Mouse (Mus musculus) ES-E14 (cell line): ENCODE measurements around the gene Lbp. TPM values are rescaled to one million over a fixed set of nuclear protein-coding genes. Genes with fewer than 3 reads are reported as not detected.

ENCODE experiments used
- DNase-seq: peaks from one replicate; pipeline ENCODE4 v3.0.0-alpha.2; 2013; ENCODE audit warnings: low read depth, low spot score
- H3K27ac ChIP-seq: 2 replicates; pipeline ENCODE4 v1.5.1; 2012; ENCODE audit warnings: low read depth, mild to moderate bottlenecking, low read length, moderate library complexity, mixed read lengths; ENCODE audit not compliant: poor library complexity, insufficient read depth, severe bottlenecking
- H3K36me3 ChIP-seq: 2 replicates; pipeline ENCODE4 v1.6.1; 2012; ENCODE audit warnings: mild to moderate bottlenecking, low read length, moderate library complexity, mixed read lengths; ENCODE audit not compliant: control insufficient read depth, poor library complexity, insufficient read depth, severe bottlenecking
- H3K4me1 ChIP-seq, 2 experiments: fragments of 150-350 bp in 1 of 2; sonication (generic) in 1 of 2; 2 replicates each; pipeline ENCODE4 v1.6.1; 2012; ENCODE audit warnings: low read length in 2 of 2, mild to moderate bottlenecking in 1 of 2, mixed read lengths in 1 of 2; ENCODE audit not compliant: control insufficient read depth in 2 of 2, insufficient read depth in 2 of 2, poor library complexity in 1 of 2
- H3K4me3 ChIP-seq, 2 experiments: fragments of 150-350 bp in 1 of 2; sonication (generic) in 1 of 2; 2 replicates each; pipeline ENCODE4 v1.5.1; 2012; ENCODE audit warnings: low read length in 2 of 2, low read depth in 1 of 2, mild to moderate bottlenecking in 1 of 2, mixed read lengths in 1 of 2; ENCODE audit not compliant: insufficient read depth in 1 of 2, poor library complexity in 1 of 2, severe bottlenecking in 1 of 2
- H3K9ac ChIP-seq: 2 replicates; pipeline ENCODE4 v1.6.1; 2012; ENCODE audit warnings: low read depth, mild to moderate bottlenecking, low read length, mixed read lengths; ENCODE audit not compliant: poor library complexity, insufficient read depth, severe bottlenecking
- H3K9me3 ChIP-seq: fragments of 150-350 bp; sonication (generic); 2 replicates; pipeline ENCODE4 v1.6.1; 2012; ENCODE audit warnings: low read depth, mild to moderate bottlenecking, low read length; ENCODE audit not compliant: control insufficient read depth, insufficient read depth
- CHD2 ChIP-seq: IDR thresholded peaks from 2 replicates; pipeline ENCODE4 v1.6.1; 2014; ENCODE audit warnings: mild to moderate bottlenecking, low read depth, low read length, inconsistent platforms
- HCFC1 ChIP-seq: IDR thresholded peaks from 2 replicates; pipeline ENCODE4 v1.6.1; 2012; ENCODE audit warnings: low read length, inconsistent platforms, borderline replicate concordance; ENCODE audit not compliant: insufficient read depth
- MAFK ChIP-seq: IDR thresholded peaks from 2 replicates; pipeline ENCODE4 v1.6.1; 2014; ENCODE audit warnings: mild to moderate bottlenecking, low read depth, low read length, inconsistent platforms; ENCODE audit not compliant: insufficient read depth
- ZC3H11A ChIP-seq: IDR thresholded peaks from 2 replicates; pipeline ENCODE4 v1.6.1; 2012; ENCODE audit warnings: low read depth, mild to moderate bottlenecking, inconsistent platforms, low read length, borderline replicate concordance
- ZNF384 ChIP-seq: IDR thresholded peaks from 2 replicates; pipeline ENCODE4 v1.6.1; 2012; ENCODE audit warnings: low read depth, low read length, inconsistent platforms
- in situ Hi-C, 2 experiments: fragments of 600-800 bp; cut with MboI; formaldehyde crosslinking; loops; one replicate each; pipeline ENCODE4 v1.15.1; 2025; ENCODE audit warnings: low sequenced_read_pairs in 2 of 2, inconsistent platforms in 1 of 2; ENCODE audit not compliant: unreplicated experiment in 2 of 2
- total RNA-seq: library from RNA; depleted of rRNA; stranded (reverse); fragments of 300-350 nt; gene quantifications from 2 replicates; pipeline ENCODE4 v1.2.3, GENCODE M21; 2012

The Lbp gene
- total RNA-seq, 1 experiment, result 0.18 TPM

DNA sequence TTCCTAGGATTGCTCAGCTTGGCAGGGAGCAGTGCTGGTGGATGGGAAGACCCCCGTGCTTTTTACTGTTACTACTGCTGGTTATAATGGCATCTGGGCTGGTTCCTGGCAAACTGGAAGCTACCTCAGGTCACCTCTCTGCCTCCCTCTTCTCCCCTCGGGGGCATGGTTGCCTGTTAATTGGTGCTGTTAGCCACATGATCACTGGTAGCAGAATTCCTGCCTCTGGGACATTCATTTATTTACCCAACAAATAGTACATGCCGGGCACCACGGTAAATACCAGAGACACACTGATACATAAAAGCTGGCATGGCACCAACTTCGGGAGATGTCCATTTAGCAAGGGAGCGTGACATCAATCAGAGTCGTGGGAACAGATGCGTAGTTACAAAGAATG is 46.8 kb upstream of the Lbp start:
- Histone ChIP-seq H3K4me1 (peaks cover 3 to 8% of the 10 kb centered on the region in 2 experiments; a peak in 2 of 4 replicates), H3K9ac (no peak overlapping the region), H3K36me3 (no peaks in the 10 kb centered on the region), H3K4me3 (no peak overlapping the region), H3K27ac (no peak overlapping the region), H3K9me3 (no peaks in the 10 kb centered on the region)
- DNase-seq, result no peak
- in situ Hi-C loops, result no loop called here
- no peak for TF ChIP-seq ZNF384
- no peak for TF ChIP-seq CHD2
- no peak for TF ChIP-seq HCFC1
- TF ChIP-seq MAFK, result no peak
- TF ChIP-seq ZC3H11A, result no peak

DNA sequence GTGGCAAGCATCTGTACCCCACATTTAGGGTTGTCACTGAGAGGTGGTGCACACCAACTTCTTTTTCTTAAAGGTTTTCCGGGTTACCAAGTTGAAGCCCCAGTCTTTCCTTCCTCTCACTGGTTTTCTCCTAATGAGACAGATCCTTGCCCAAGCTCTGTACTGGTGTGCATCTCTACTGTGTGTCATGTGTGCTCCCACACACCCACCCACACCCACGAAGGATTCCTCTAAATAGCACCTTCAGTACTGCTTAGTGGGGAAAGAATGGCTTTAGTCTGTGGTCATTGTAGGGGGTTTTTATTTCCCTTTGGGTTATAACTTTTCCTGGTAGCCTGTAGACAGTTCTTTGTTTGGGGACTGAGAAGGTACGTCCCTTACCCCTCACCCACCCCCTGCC is 41.4 kb upstream of the Lbp start:
- no peak overlapping the region for H3K4me3 ChIP-seq
- TF ChIP-seq ZC3H11A, result no peak
- TF ChIP-seq ZNF384, result no peak
- TF ChIP-seq HCFC1, result no peak
- TF ChIP-seq MAFK, result no peak
- no peak for TF ChIP-seq CHD2
- no peak overlapping the region for H3K27ac ChIP-seq
- H3K4me1 ChIP-seq, result no peaks in the 10 kb centered on the region
- in situ Hi-C loops, result no loop called here
- no peak overlapping the region for H3K9ac ChIP-seq
- DNase-seq, result no peak
- no peaks in the 10 kb centered on the region for H3K9me3 ChIP-seq
- no peaks in the 10 kb centered on the region for H3K36me3 ChIP-seq

DNA sequence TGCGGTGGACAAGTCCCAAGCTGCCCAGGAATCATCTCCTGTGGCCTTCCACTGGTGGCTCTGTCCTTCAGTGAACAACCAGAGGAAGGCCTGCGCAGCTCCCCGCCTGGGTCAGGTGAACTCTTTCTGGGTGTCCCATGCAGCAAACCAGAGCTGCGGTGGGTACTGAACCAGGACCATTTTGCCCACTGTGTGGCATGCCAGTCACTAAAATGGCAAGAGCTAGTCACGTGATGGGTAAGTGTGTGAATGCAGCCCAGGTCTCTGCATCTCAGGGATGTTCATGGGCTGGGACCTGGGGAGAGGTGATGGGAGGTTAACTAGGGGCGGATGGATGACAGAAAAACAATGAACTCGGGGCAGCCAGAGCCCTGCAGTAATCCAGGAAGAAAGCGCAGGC is 36.3 kb upstream of the Lbp start:
- no peak overlapping the region for H3K4me3 ChIP-seq
- H3K9me3 ChIP-seq, result no peaks in the 10 kb centered on the region
- H3K4me1 ChIP-seq, result no peaks in the 10 kb centered on the region
- in situ Hi-C loops, result no loop called here
- no peak for TF ChIP-seq CHD2
- no peak for TF ChIP-seq ZNF384
- no peak for TF ChIP-seq MAFK
- no peak for TF ChIP-seq ZC3H11A
- no peak for TF ChIP-seq HCFC1
- H3K27ac ChIP-seq, result no peak overlapping the region
- no peaks in the 10 kb centered on the region for H3K36me3 ChIP-seq
- no peak overlapping the region for H3K9ac ChIP-seq
- DNase-seq, result no peak

DNA sequence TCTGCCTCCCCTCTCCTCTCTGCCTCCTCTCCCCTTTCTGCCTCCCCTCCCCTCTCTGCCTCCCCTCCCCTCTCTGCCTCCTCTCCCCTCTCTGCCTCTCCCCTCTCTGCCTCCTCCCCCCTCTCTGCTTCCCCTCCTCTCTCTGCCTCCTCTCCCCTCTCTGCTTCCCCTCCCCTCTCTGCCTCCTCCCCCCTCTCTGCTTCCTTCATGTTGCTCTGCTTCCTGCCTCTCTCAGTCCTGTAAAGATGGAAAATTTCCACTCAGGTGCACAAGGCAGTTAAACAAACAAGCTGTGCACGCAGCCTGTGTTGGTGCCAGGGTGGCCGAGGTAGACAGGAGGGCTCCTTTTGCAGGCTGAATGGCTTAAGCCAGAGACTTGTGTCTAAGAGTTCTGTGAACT is 32.6 kb upstream of the Lbp start:
- H3K9me3 ChIP-seq, result no peaks in the 10 kb centered on the region
- TF ChIP-seq HCFC1 (no peak), ZNF384 (no peak), MAFK (no peak), ZC3H11A (no peak), CHD2 (no peak)
- no peak for DNase-seq
- H3K4me3 ChIP-seq, result no peak overlapping the region
- H3K9ac ChIP-seq, result no peak overlapping the region
- H3K27ac ChIP-seq, result no peak overlapping the region
- H3K4me1 ChIP-seq, result no peaks in the 10 kb centered on the region
- H3K36me3 ChIP-seq, result no peaks in the 10 kb centered on the region
- in situ Hi-C loops, result no loop called here

DNA sequence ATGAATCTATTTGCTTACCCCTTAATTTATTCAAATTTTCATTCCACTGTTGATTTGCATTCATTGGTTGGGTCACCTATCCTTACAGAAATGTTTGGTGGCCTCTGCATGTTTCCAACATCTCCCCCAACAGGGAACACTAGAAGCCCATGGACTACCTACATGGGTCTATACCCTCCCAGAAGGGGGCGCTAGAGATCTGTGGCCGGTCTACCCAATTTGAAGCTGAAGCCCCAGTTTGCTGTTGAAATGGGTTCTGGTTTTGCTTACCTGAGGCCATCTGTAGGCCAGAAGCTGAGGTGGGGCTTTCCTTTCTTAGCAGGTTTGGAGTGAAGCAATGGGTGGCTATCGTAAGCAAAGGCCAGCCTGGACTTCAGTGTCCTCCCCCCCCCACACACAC is 30.9 kb upstream of the Lbp start:
- DNase-seq, result no peak
- in situ Hi-C loops, result no loop called here
- Histone ChIP-seq H3K9ac (no peak overlapping the region), H3K4me3 (no peak overlapping the region), H3K36me3 (no peaks in the 10 kb centered on the region), H3K27ac (no peak overlapping the region), H3K9me3 (no peaks in the 10 kb centered on the region), H3K4me1 (no peaks in the 10 kb centered on the region)
- TF ChIP-seq ZNF384 (no peak), ZC3H11A (no peak), CHD2 (no peak), HCFC1 (no peak), MAFK (no peak)
